Mouse (Mus musculus) embryonic stem cell, embryonic (primary cell): ENCODE measurements at regions not wholly inside any gene's neighbourhood (a gene's known extent, or its start where the extent isn't known, plus 50 kb on each side); places are given as distances from the start of the nearest gene placed in this dataset.

Source experiments
- CTCF ChIA-PET, 4 experiments: fragments of 300-600 bp in 2 of 4; fragments of 350-600 bp in 2 of 4; sonication (Branson Sonifier 250); formaldehyde crosslinking; loops; one replicate each; lab custom pipeline; 2022; ENCODE audit warnings: inconsistent platforms in 2 of 4; lab: Charles Lee
- POLR2A ChIA-PET, 4 experiments: fragments of 300-600 bp in 2 of 4; fragments of 350-600 bp in 2 of 4; sonication (Branson Sonifier 250); formaldehyde crosslinking; loops; one replicate each; lab custom pipeline; 2022; ENCODE audit warnings: antibody characterized with exemption in 4 of 4, inconsistent platforms in 1 of 4; lab: Charles Lee

GRCm38 (mm10) chr1:190067181-190067580, 103.3 kb downstream of the Prox1 start:
- ChIA-PET POLR2A (no interaction called here), CTCF (no interaction called here)

- CTCF ChIA-PET = no interaction called here
- POLR2A ChIA-PET = no interaction called here
Measured at GRCm38 (mm10) chr1:190066426-190066825, 104.1 kb downstream of the Prox1 start.

GRCm38 (mm10) chr1:190061560-190062295, 108.8 kb downstream of the Prox1 start:
- ChIA-PET POLR2A (interaction anchor here in 1 of 4 experiments (0.6 kb wide), 1 partner anchor 419 kb away, joined by 7 read pairs; no protein-coding TSS in a partner anchor), CTCF (no interaction called here)

GRCm38 (mm10) chr1:190059025-190059424, 111.5 kb downstream of the Prox1 start:
- ChIA-PET POLR2A (interaction anchor here in 2 of 4 experiments (0.6 to 0.7 kb wide), 2 partner anchors 17 to 948 kb away, joined by 3 to 4 read pairs; no protein-coding TSS in a partner anchor), CTCF (interaction anchor here in 1 of 4 experiments (0.7 kb wide), 1 partner anchor 154 kb away, joined by 16 read pairs; no protein-coding TSS in a partner anchor)

GRCm38 (mm10) chr1:190056931-190057330, 113.6 kb downstream of the Prox1 start:
- CTCF ChIA-PET = interaction anchor here in 1 of 4 experiments (1.3 kb wide), 1 partner anchor 112 kb away, joined by 3 read pairs; no protein-coding TSS in a partner anchor
- POLR2A ChIA-PET = no interaction called here

- POLR2A ChIA-PET = no interaction called here
- CTCF ChIA-PET = interaction anchor here in 1 of 4 experiments (0.7 kb wide), 1 partner anchor 162 kb away, joined by 3 read pairs; no protein-coding TSS in a partner anchor
Measured at GRCm38 (mm10) chr1:190051903-190052302, 118.6 kb downstream of the Prox1 start.

GRCm38 (mm10) chr1:190048521-190049170, 121.9 kb downstream of the Prox1 start:
- ChIA-PET CTCF (interaction anchor here in 1 of 4 experiments (1.0 kb wide), 1 partner anchor 8 kb away, joined by 3 read pairs; no protein-coding TSS in a partner anchor), POLR2A (interaction anchor here in 1 of 4 experiments (0.5 kb wide), 1 partner anchor 421 kb away, joined by 6 read pairs; no protein-coding TSS in a partner anchor)

GRCm38 (mm10) chr1:190047201-190047600, 123.3 kb downstream of the Prox1 start:
- ChIA-PET POLR2A (no interaction called here), CTCF (interaction anchor here in 1 of 4 experiments (0.6 kb wide), 1 partner anchor 169 kb away, joined by 3 read pairs; no protein-coding TSS in a partner anchor)

- ChIA-PET POLR2A (interaction anchor here in 2 of 4 experiments (0.6 to 0.7 kb wide), 3 partner anchors 111 to 335 kb away, joined by 3 to 4 read pairs (median 3); no protein-coding TSS in a partner anchor), CTCF (interaction anchor here in 3 of 4 experiments (0.6 to 0.7 kb wide), 4 partner anchors 695 to 777 kb away, joined by 3 to 5 read pairs (median 3); no protein-coding TSS in a partner anchor)
Measured at GRCm38 (mm10) chr1:190045797-190046196, 123.6 kb upstream of the Smyd2 start.

GRCm38 (mm10) chr1:190044036-190044435, 121.9 kb upstream of the Smyd2 start:
- ChIA-PET POLR2A (no interaction called here), CTCF (interaction anchor here in 1 of 4 experiments (0.6 kb wide), 1 partner anchor 157 kb away, joined by 8 read pairs; no protein-coding TSS in a partner anchor)

GRCm38 (mm10) chr1:190043156-190043555, 121.0 kb upstream of the Smyd2 start:
- CTCF ChIA-PET = interaction anchor here in 1 of 4 experiments (0.6 kb wide), 1 partner anchor 157 kb away, joined by 8 read pairs; no protein-coding TSS in a partner anchor

GRCm38 (mm10) chr1:190042197-190042596, 120.0 kb upstream of the Smyd2 start:
- POLR2A ChIA-PET = interaction anchor here in 1 of 4 experiments (0.6 kb wide), 1 partner anchor 17 kb away, joined by 4 read pairs; no protein-coding TSS in a partner anchor
- CTCF ChIA-PET = interaction anchor here in 3 of 4 experiments (0.5 to 1.5 kb wide), 5 partner anchors 24 to 565 kb away, joined by 3 to 10 read pairs (median 6); no protein-coding TSS in a partner anchor

More at GRCm38 (mm10) chr1:190043156-190043555, 121.0 kb upstream of the Smyd2 start:
- POLR2A ChIA-PET = no interaction called here

GRCm38 (mm10) chr1:190041096-190041706, 119.0 kb upstream of the Smyd2 start:
- ChIA-PET CTCF (interaction anchor here in 3 of 4 experiments (0.5 to 1.5 kb wide), 24 partner anchors 8 to 662 kb away, joined by 3 to 10 read pairs (median 3); no protein-coding TSS in a partner anchor), POLR2A (interaction anchor here in 2 of 4 experiments (0.6 kb wide), 2 partner anchors 18 to 209 kb away, joined by 4 to 6 read pairs; no protein-coding TSS in a partner anchor)

GRCm38 (mm10) chr1:190038046-190038445, 115.9 kb upstream of the Smyd2 start:
- POLR2A ChIA-PET = no interaction called here
- CTCF ChIA-PET = no interaction called here

GRCm38 (mm10) chr1:190036726-190037125, 114.6 kb upstream of the Smyd2 start:
- CTCF ChIA-PET = no interaction called here
- POLR2A ChIA-PET = no interaction called here

GRCm38 (mm10) chr1:190035935-190036334, 113.8 kb upstream of the Smyd2 start:
- CTCF ChIA-PET = no interaction called here
- POLR2A ChIA-PET = no interaction called here

GRCm38 (mm10) chr1:190034091-190034490, 111.9 kb upstream of the Smyd2 start:
- POLR2A ChIA-PET = interaction anchor here in 3 of 4 experiments (0.6 to 0.7 kb wide), 4 partner anchors 122 to 1146 kb away, joined by 3 to 9 read pairs (median 4); no protein-coding TSS in a partner anchor

GRCm38 (mm10) chr1:190027536-190027935, 105.4 kb upstream of the Smyd2 start:
- POLR2A ChIA-PET = no interaction called here
- CTCF ChIA-PET = interaction anchor here in 1 of 4 experiments (1.4 kb wide), 1 partner anchor 9 kb away, joined by 3 read pairs; no protein-coding TSS in a partner anchor

More at GRCm38 (mm10) chr1:190034091-190034490, 111.9 kb upstream of the Smyd2 start:
- CTCF ChIA-PET = interaction anchor here (0.5 to 0.7 kb wide), 5 partner anchors 30 to 1278 kb away, joined by 3 to 16 read pairs (median 5); no protein-coding TSS in a partner anchor
